Mouse (Mus musculus): ENCODE results near the gene Egfl6. TPM values are rescaled to one million over a fixed set of nuclear protein-coding genes. Genes with fewer than 3 reads are reported as not detected.
A peak's percentile ranks its signal among the peaks of the same experiment; 100 is the strongest.

Egfl6 gene
- polyA plus RNA-seq, 1 experiment from 2014 or later, result 78.4 TPM

DNA sequence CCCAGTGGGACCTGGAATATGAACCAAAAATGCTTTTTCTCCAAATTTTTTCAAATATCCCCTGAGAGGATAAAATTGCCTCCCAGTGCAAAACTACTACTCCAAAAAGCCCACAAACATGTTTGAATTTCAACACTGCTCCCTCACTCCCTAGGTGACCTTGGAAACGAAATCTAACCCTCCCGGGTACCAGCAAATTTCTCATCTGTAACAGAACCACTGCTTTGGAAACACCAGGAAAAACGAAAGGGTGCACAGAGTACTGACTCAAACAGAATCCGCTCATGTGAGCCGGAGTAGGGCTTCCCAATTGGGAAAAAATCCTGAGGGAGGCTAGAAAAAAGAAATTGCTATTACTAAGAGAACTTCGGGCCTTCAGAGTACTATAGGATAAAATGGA, 108.1 kb downstream of the Egfl6 start:
- ATAC-seq (ENCODE audit: low read depth), result no peak
- Histone ChIP-seq H3K27me3 (replicated peaks; ENCODE audit: control insufficient read depth, insufficient read depth, low read length) (no peaks in the 10 kb centered on the region), H3K9ac (ENCODE audit: low read depth, low read length) (0 out of 2 replicates have a peak overlapping the region, but pooled peaks have one; percentile 5), H3K9me3 (ENCODE audit: control insufficient read depth, low read length) (no peaks in the 10 kb centered on the region), H3K4me1 (ENCODE audit: control insufficient read depth, insufficient read depth, low read length) (no peaks in the 10 kb centered on the region), H3K27ac (replicated peaks; ENCODE audit: low read depth, low read length) (no peak overlapping the region), H3K4me3 (ENCODE audit: low read depth, low read length) (peak overlapping the region; percentile 62), H3K36me3 (ENCODE audit: control insufficient read depth, insufficient read depth, low read length) (no peaks in the 10 kb centered on the region), H3K4me2 (ENCODE audit: low read depth, low read length) (peak overlapping the region; percentile 56)
- no peak for DNase-seq (ENCODE audit: low spot score)
- 50% methylated on average over 6 of the region's 6 CpGs for WGBS

Other genes starting within 250 kb of the Egfl6 start
- gene Trappc2, start 145.1 kb downstream of the Egfl6 start, polyA plus RNA-seq (2014; fragmentation: Nextera tagmentation; extraction: Ambion mirVana), result 31.6 and 35.1 TPM in 2 replicates
- 6.4 and 7.3 TPM in 2 replicates for gene Ofd1, start 145.0 kb downstream of the Egfl6 start, polyA plus RNA-seq (2014; fragmentation: Nextera tagmentation; extraction: Ambion mirVana)
- 55.7 and 63.3 TPM in 2 replicates for gene Rab9, start 105.9 kb downstream of the Egfl6 start, polyA plus RNA-seq (2014; fragmentation: Nextera tagmentation; extraction: Ambion mirVana)
- 4.8 and 7.1 TPM in 2 replicates for gene Tceanc, start 67.2 kb downstream of the Egfl6 start, polyA plus RNA-seq (2014; fragmentation: Nextera tagmentation; extraction: Ambion mirVana)